Mouse (Mus musculus): ENCODE measurements around the gene Pdp2.

DNA sequence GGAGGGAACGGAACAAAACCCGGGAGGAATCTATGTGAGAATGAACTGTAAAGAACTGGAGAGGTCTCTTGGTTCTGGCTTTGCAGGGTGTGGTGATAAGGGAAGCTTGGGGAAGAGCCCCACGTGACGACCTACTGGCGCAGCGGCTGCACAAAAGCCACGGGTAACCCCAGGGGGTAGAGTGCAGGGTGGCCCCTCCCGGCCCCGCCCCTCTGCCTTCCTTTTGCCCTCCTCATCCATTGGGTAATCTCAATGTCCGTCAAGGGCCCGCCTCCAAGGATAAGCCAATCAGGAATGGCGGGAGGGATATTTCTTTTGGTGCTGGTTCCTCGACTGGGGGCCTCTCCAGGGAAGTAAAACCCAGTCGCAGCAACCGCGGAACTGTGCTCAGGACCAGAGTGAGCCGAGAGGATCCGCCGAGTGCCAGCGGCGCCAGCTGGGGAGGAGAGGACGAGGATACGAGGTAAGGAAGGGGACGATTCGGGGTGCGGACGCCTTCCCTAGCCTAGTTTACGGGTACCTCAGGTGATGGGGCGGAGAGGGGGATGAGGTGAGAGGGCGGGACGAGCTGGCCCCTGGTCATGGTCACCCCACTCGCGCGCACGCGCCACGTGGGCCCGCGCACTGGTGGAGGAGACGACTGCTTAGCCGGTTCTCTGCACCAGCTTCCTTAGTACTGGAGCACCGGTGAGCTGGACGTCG lies at the start of gene Pdp2:
- peak; percentile 72 for TF ChIP-seq POLR2A (IDR thresholded peaks at IDR 0.05; ENCODE audit: borderline replicate concordance, insufficient read depth, low read length)
- no peak for TF ChIP-seq CTCF (IDR thresholded peaks at IDR 0.05; ENCODE audit: borderline replicate concordance, insufficient read depth, low read depth, low read length)

All from cerebellum, adult 2 months (tissue).